Mouse (Mus musculus): Measurements from ENCODE around the gene Mucl2. TPM values are rescaled to one million over a fixed set of nuclear protein-coding genes. Genes with fewer than 3 reads are reported as not detected.
"Not testable (repeated sequence)": the region's sequence is repeated elsewhere in the genome, so short reads cannot be mapped to it uniquely, and the experiment has no call there.

Mucl2 gene
- not detected in 2 replicates for polyA plus RNA-seq (2012; rRNA removed)

DNA sequence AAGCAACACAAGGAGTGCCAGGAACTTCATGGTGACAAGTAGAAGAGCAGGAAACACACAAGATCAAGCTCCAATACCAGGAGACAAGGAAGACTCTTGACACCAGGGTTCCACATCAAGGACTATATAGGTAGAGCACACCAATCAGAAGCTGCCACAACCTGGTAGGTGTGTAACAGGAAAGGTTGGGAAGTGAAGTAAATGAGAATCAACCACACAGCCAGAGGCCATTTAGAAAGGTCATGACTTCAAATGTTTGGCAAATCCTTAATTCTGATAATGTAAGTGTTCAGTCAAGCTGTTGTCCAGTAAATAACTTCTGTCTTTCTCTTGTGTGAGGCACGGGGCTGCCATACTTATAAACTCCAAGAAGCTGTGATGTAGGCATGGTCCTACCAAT lies at the start of gene Mucl2:
Gene Mucl2 (minus strand): TSS at position 101 of the 400 bp plus-strand sequence.
- no peak for DNase-seq
- TF ChIP-seq CTCF (conservative IDR thresholded peaks at IDR 0.05; ENCODE audit: insufficient read depth, insufficient read length, low read depth, low read length), result no peak
- TF ChIP-seq POLR2A (IDR thresholded peaks at IDR 0.05; ENCODE audit: low read depth, low read length), result no peak
- no peak within 1 kb of the TSS for H3K27ac ChIP-seq (ENCODE audit: insufficient read depth, low read depth, low read length)
- H3K4me1 ChIP-seq (ENCODE audit: control insufficient read depth, insufficient read depth, low read length), result no peaks in the 10 kb centered on the region
- 83% methylated on average over 1 of the region's 1 CpGs for whole genome bisulfite sequencing
- H3K27me3 ChIP-seq (replicated peaks; ENCODE audit: control insufficient read depth, insufficient read depth, low read length), result no peaks in the 10 kb centered on the region
- no peaks in the 10 kb centered on the region for H3K36me3 ChIP-seq (ENCODE audit: control insufficient read depth, insufficient read depth, low read length)
- no peak within 1 kb of the TSS for H3K4me3 ChIP-seq (ENCODE audit: insufficient read depth, low read depth, low read length)

DNA sequence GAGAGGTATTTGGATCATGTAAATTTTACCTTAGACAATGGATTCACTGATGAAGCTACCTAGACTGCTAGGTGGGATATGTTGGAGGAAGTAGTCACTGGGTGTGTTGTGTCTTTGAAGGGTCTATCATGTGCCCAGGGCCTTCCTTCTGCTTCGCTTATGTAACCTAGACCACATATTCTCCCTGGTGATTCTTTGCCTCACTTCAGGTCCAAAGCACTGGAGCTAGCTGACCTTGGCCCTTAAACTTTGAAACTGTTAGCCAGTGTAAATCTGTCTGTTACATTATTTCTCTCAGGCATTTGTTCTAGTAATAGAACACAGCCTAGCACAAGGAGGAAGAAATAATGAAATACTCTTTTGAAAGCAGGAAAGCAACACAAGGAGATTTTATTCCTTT lies 13.9 kb upstream of the Mucl2 start:
- DNase-seq, result peak; percentile 67
- H3K27me3 ChIP-seq (replicated peaks; ENCODE audit: control insufficient read depth, insufficient read depth, low read length); H3K4me1 ChIP-seq (ENCODE audit: control insufficient read depth, insufficient read depth, low read length); H3K4me3 ChIP-seq (ENCODE audit: insufficient read depth, low read depth, low read length); H3K36me3 ChIP-seq (ENCODE audit: control insufficient read depth, insufficient read depth, low read length): not testable (repeated sequence)
- H3K27ac ChIP-seq (ENCODE audit: insufficient read depth, low read depth, low read length), result peak overlapping the region; percentile 80
- 27% methylated on average over 1 of the region's 1 CpGs for WGBS

Other genes with a start within 250 kb of the Mucl2 start
- not detected in 2 replicates for gene Mucl1, start 143.8 kb downstream of the Mucl2 start, polyA plus RNA-seq (2012; rRNA removed)